Mouse (Mus musculus): ENCODE data around the gene Lamc3.

DNA sequence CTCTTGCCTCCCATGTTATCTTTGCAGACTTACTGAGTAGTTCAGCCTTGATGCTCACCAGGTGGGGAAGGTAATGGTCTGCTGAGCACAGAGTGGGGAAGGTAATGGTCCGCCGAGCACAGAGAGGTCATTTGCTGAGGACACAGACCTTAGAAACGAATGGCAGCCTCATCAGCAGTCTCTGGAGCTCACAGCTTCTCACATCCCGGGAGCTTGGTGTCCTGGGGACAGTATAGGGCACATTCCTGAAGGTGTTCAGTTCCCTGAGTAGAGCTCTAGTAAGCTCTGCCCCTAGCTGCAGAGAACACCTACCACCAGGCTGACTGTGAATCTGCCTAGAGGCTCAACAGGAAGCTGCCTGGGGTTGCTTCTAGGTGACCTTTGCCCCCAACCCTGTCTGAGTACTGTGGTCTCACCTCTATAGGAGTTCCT lies 74.7 kb downstream of the Lamc3 start:
- TF ChIP-seq CTCF (IDR thresholded peaks at IDR 0.05; ENCODE audit: low read depth, low read length) (no peak), POLR2A (IDR thresholded peaks at IDR 0.05; ENCODE audit: extremely low read depth, insufficient read depth, low read length) (no peak)
